Mouse (Mus musculus) midbrain, embryonic 15.5 days (tissue): Measurements from ENCODE around the gene Zfp423. TPM values are rescaled to one million over a fixed set of nuclear protein-coding genes. Genes with fewer than 3 reads are reported as not detected.

ENCODE experiments used
- ATAC-seq: fragments of 200-750 bp; cut with Nextera tagmentation; replicated peaks from 2 replicates; pipeline ENCODE4 v1.8.0; 2017; ENCODE audit warnings: moderate TSS enrichment
- H3K27ac ChIP-seq: fragments of 300-500 bp; sonication (generic); 2 replicates; pipeline ENCODE4 v1.5.1; 2015; ENCODE audit warnings: mild to moderate bottlenecking, inconsistent platforms
- H3K27me3 ChIP-seq: fragments of 300-500 bp; sonication (generic); replicated peaks from 2 replicates; pipeline ENCODE4 v1.6.1; 2015; ENCODE audit warnings: inconsistent platforms
- H3K36me3 ChIP-seq: fragments of 300-500 bp; sonication (generic); replicated peaks from 2 replicates; pipeline ENCODE4 v1.6.1; 2015; ENCODE audit warnings: inconsistent platforms
- H3K4me1 ChIP-seq: fragments of 300-500 bp; sonication (generic); 2 replicates; pipeline ENCODE4 v1.6.1; 2015; ENCODE audit warnings: inconsistent platforms
- H3K4me2 ChIP-seq: fragments of 300-500 bp; sonication (generic); 2 replicates; pipeline ENCODE4 v1.6.1; 2015; ENCODE audit warnings: inconsistent platforms, mild to moderate bottlenecking, moderate library complexity
- H3K4me3 ChIP-seq: fragments of 300-500 bp; sonication (generic); 2 replicates; pipeline ENCODE4 v1.5.1; 2015; ENCODE audit warnings: mild to moderate bottlenecking, inconsistent platforms
- H3K9ac ChIP-seq: fragments of 300-500 bp; sonication (generic); 2 replicates; pipeline ENCODE4 v1.6.1; 2015; ENCODE audit warnings: mild to moderate bottlenecking, inconsistent platforms
- H3K9me3 ChIP-seq: fragments of 300-500 bp; sonication (generic); 2 replicates; pipeline ENCODE4 v1.6.1; 2016; ENCODE audit warnings: inconsistent platforms
- WGBS: fragments of 180-500 bp; shearing (Covaris S2); methylation state at CpG from one replicate; pipeline ENCODE4 v1.1.7; 2015; ENCODE audit warnings: mixed read lengths; 5-methylcytosine and 5-hydroxymethylcytosine counted together
- polyA plus RNA-seq: library from polyadenylated mRNA; unstranded; fragments of >200 nt; fragmentation: Nextera tagmentation; extraction: Ambion mirVana; gene quantifications from 2 replicates; pipeline ENCODE4 v1.2.1, GENCODE M21; 2015

Gene Zfp423
- polyA plus RNA-seq, 1 experiment from 2014 or later: 35.7 TPM

GRCm38 (mm10) chr8:87670232-87670631, 289.2 kb downstream of the Zfp423 start:
- Histone ChIP-seq H3K36me3 (no peaks in the 10 kb centered on the region), H3K9ac (no peak overlapping the region), H3K4me1 (peaks cover 26% of the 10 kb centered on the region), H3K9me3 (no peaks in the 10 kb centered on the region), H3K4me3 (no peak overlapping the region), H3K4me2 (no peak overlapping the region), H3K27ac (no peak overlapping the region), H3K27me3 (no peaks in the 10 kb centered on the region)
- 90% methylated on average over 3 of the region's 3 CpGs for WGBS
- no peak for ATAC-seq

- H3K27me3 ChIP-seq: no peaks in the 10 kb centered on the region
- no peak for ATAC-seq
- H3K36me3 ChIP-seq: no peaks in the 10 kb centered on the region
- 84% methylated on average over 2 of the region's 2 CpGs for WGBS
- H3K9me3 ChIP-seq: no peaks in the 10 kb centered on the region
- H3K4me3 ChIP-seq: no peak overlapping the region
- no peak overlapping the region for H3K9ac ChIP-seq
- no peak overlapping the region for H3K4me2 ChIP-seq
- peaks cover 24% of the 10 kb centered on the region for H3K4me1 ChIP-seq
- peak overlapping the region; percentile 58 for H3K27ac ChIP-seq
These were observed 290.7 kb downstream of the Zfp423 start for GRCm38 (mm10) chr8:87668736-87669135.

- peak overlapping the region; percentile 58 for H3K27ac ChIP-seq
- no peak for ATAC-seq
- WGBS: 61% methylated on average over 26 of the region's 26 CpGs
These were observed 291.3 kb downstream of the Zfp423 start for GRCm38 (mm10) chr8:87667914-87668643.

GRCm38 (mm10) chr8:87667297-87667696, 292.1 kb downstream of the Zfp423 start:
- no peak overlapping the region for H3K4me3 ChIP-seq
- H3K9me3 ChIP-seq: no peaks in the 10 kb centered on the region
- ATAC-seq: no peak
- H3K27me3 ChIP-seq: no peaks in the 10 kb centered on the region
- no peak overlapping the region for H3K9ac ChIP-seq
- 70% methylated on average over 6 of the region's 6 CpGs for WGBS
- no peak overlapping the region for H3K4me2 ChIP-seq
- peaks cover 39% of the 10 kb centered on the region for H3K4me1 ChIP-seq
- peak overlapping the region; percentile 58 for H3K27ac ChIP-seq
- no peaks in the 10 kb centered on the region for H3K36me3 ChIP-seq

More at GRCm38 (mm10) chr8:87667914-87668643, 291.3 kb downstream of the Zfp423 start:
- no peaks in the 10 kb centered on the region for H3K27me3 ChIP-seq
- no peaks in the 10 kb centered on the region for H3K36me3 ChIP-seq
- H3K4me3 ChIP-seq: no peak overlapping the region
- H3K4me2 ChIP-seq: no peak overlapping the region
- H3K9me3 ChIP-seq: no peaks in the 10 kb centered on the region
- no peak overlapping the region for H3K9ac ChIP-seq
- peaks cover 31% of the 10 kb centered on the region for H3K4me1 ChIP-seq

GRCm38 (mm10) chr8:87665337-87665736, 294.1 kb downstream of the Zfp423 start:
- Histone ChIP-seq H3K27ac (no peak overlapping the region), H3K9ac (no peak overlapping the region), H3K9me3 (no peaks in the 10 kb centered on the region), H3K36me3 (no peaks in the 10 kb centered on the region), H3K4me3 (no peak overlapping the region), H3K4me1 (peaks cover 57% of the 10 kb centered on the region), H3K4me2 (no peak overlapping the region), H3K27me3 (no peaks in the 10 kb centered on the region)
- ATAC-seq: no peak
- 92% methylated on average over 8 of the region's 8 CpGs for WGBS

GRCm38 (mm10) chr8:87664217-87664509, 295.2 kb downstream of the Zfp423 start:
- Histone ChIP-seq H3K27me3 (no peaks in the 10 kb centered on the region), H3K36me3 (no peaks in the 10 kb centered on the region), H3K4me3 (no peak overlapping the region), H3K4me2 (no peak overlapping the region), H3K4me1 (peaks cover 68% of the 10 kb centered on the region), H3K9me3 (no peaks in the 10 kb centered on the region), H3K9ac (peak overlapping the region; percentile 3; the same call in 1 of the 2 replicates), H3K27ac (peak overlapping the region; percentile 79)
- no peak for ATAC-seq
- 90% methylated on average over 2 of the region's 2 CpGs for WGBS

GRCm38 (mm10) chr8:87663349-87664216, 295.8 kb downstream of the Zfp423 start:
- Histone ChIP-seq H3K4me2 (peak overlapping the region; percentile 51), H3K4me3 (peak overlapping the region; percentile 21; the same call in 1 of the 2 replicates), H3K9ac (peak overlapping the region; percentile 32), H3K36me3 (no peaks in the 10 kb centered on the region), H3K4me1 (peaks cover 65% of the 10 kb centered on the region), H3K27ac (peak overlapping the region; percentile 79), H3K27me3 (no peaks in the 10 kb centered on the region), H3K9me3 (no peaks in the 10 kb centered on the region)
- WGBS: 12% methylated on average over 18 of the region's 18 CpGs
- peak; percentile 51 for ATAC-seq

GRCm38 (mm10) chr8:87662811-87663341, 296.5 kb downstream of the Zfp423 start:
- 10% methylated on average over 25 of the region's 25 CpGs for WGBS
- no peaks in the 10 kb centered on the region for H3K27me3 ChIP-seq
- no peaks in the 10 kb centered on the region for H3K9me3 ChIP-seq
- peak overlapping the region; percentile 79 for H3K27ac ChIP-seq
- peak; percentile 44 for ATAC-seq
- H3K4me2 ChIP-seq: peak overlapping the region; percentile 51
- H3K4me1 ChIP-seq: peaks cover 58% of the 10 kb centered on the region
- no peaks in the 10 kb centered on the region for H3K36me3 ChIP-seq
- peak overlapping the region; percentile 21 for H3K4me3 ChIP-seq
- H3K9ac ChIP-seq: peak overlapping the region; percentile 32; the same call in 1 of the 2 replicates

- Histone ChIP-seq H3K4me1 (peaks cover 55% of the 10 kb centered on the region), H3K27me3 (no peaks in the 10 kb centered on the region), H3K9me3 (no peaks in the 10 kb centered on the region), H3K9ac (peak overlapping the region; percentile 32), H3K4me3 (peak overlapping the region; percentile 21), H3K4me2 (peak overlapping the region; percentile 51), H3K27ac (peak overlapping the region; percentile 79), H3K36me3 (no peaks in the 10 kb centered on the region)
- no peak for ATAC-seq
- 4% methylated on average over 27 of the region's 27 CpGs for WGBS
These were observed 297.1 kb downstream of the Zfp423 start for GRCm38 (mm10) chr8:87662307-87662771.

GRCm38 (mm10) chr8:87660916-87661910, 298.2 kb downstream of the Zfp423 start:
- H3K4me2 ChIP-seq: peak overlapping the region; percentile 51
- peak overlapping the region; percentile 74 for H3K27ac ChIP-seq

More at GRCm38 (mm10) chr8:87660916-87661910, 298.2 kb downstream of the Zfp423 start:
- Histone ChIP-seq H3K36me3 (no peaks in the 10 kb centered on the region), H3K9me3 (no peaks in the 10 kb centered on the region), H3K9ac (no peak overlapping the region), H3K4me3 (no peak overlapping the region), H3K4me1 (peaks cover 59% of the 10 kb centered on the region), H3K27me3 (no peaks in the 10 kb centered on the region)
- 14% methylated on average over 34 of the region's 34 CpGs for WGBS
- ATAC-seq: no peak
